Mouse (Mus musculus) kidney, postnatal 0 days (tissue): Measurements from ENCODE around the gene Tmem120b. TPM values are rescaled to one million over a fixed set of nuclear protein-coding genes. Genes with fewer than 3 reads are reported as not detected.
A peak's percentile ranks its signal among the peaks of the same experiment; 100 is the strongest.

Experiments
- ATAC-seq: fragments of 200-750 bp; cut with Nextera tagmentation; replicated peaks from 2 replicates; pipeline ENCODE4 v1.8.0; 2017; ENCODE audit warnings: low read depth, moderate number of reproducible peaks, moderate TSS enrichment, moderate library complexity; ENCODE audit not compliant: low FRiP score
- DNase-seq: peaks from one replicate; pipeline ENCODE4 v3.0.0-alpha.2; 2016; ENCODE audit warnings: low spot score
- H3K27ac ChIP-seq: fragments of 300-500 bp; sonication (generic); 2 replicates; pipeline ENCODE4 v1.5.1; 2014; ENCODE audit warnings: mild to moderate bottlenecking
- H3K27me3 ChIP-seq: fragments of 300-500 bp; sonication (generic); 2 replicates; pipeline ENCODE4 v1.6.1; 2014; ENCODE audit warnings: low read length, mixed read lengths; ENCODE audit not compliant: insufficient read depth
- H3K36me3 ChIP-seq: fragments of 300-500 bp; sonication (generic); 2 replicates; pipeline ENCODE4 v1.6.1; 2014; ENCODE audit warnings: low read length, mixed read lengths; ENCODE audit not compliant: insufficient read depth
- H3K4me1 ChIP-seq: fragments of 300-500 bp; sonication (generic); replicated peaks from 2 replicates; pipeline ENCODE4 v1.6.1; 2014; ENCODE audit warnings: antibody characterized with exemption, low read length, mixed read lengths; ENCODE audit not compliant: insufficient read depth
- H3K4me2 ChIP-seq: fragments of 300-500 bp; sonication (generic); 2 replicates; pipeline ENCODE4 v1.6.1; 2014; ENCODE audit warnings: mild to moderate bottlenecking, low read length, moderate library complexity, mixed read lengths
- H3K4me3 ChIP-seq: fragments of 300-500 bp; sonication (generic); replicated peaks from 2 replicates; pipeline ENCODE4 v1.5.1; 2014; ENCODE audit warnings: low read depth, low read length
- H3K9ac ChIP-seq: fragments of 300-500 bp; sonication (generic); 2 replicates; pipeline ENCODE4 v1.6.1; 2014; ENCODE audit warnings: low read depth, low read length
- H3K9me3 ChIP-seq: fragments of 300-500 bp; sonication (generic); replicated peaks from 2 replicates; pipeline ENCODE4 v1.6.1; 2016; ENCODE audit warnings: low read length, inconsistent platforms, mixed read lengths
- CTCF ChIP-seq: IDR thresholded peaks from 2 replicates; pipeline ENCODE4 v1.5.1; 2016; ENCODE audit warnings: antibody characterized with exemption, low read depth, mild to moderate bottlenecking, moderate library complexity
- WGBS: fragments of 180-500 bp; shearing (Covaris S2); extraction: QIAGEN DNeasy Blood & Tissue Kit; methylation state at CpG from one replicate; pipeline ENCODE4 v1.1.7; 2014; 5-methylcytosine and 5-hydroxymethylcytosine counted together
- polyA plus RNA-seq: library from polyadenylated mRNA; unstranded; fragments of >200 nt; fragmentation: Nextera tagmentation; extraction: Ambion mirVana; gene quantifications from 2 replicates; pipeline ENCODE4 v1.2.1, GENCODE M21; 2015

Gene Tmem120b
- polyA plus RNA-seq, 1 experiment from 2014 or later = 12.6 TPM

GRCm38 (mm10) chr5:123117257-123117656 lies 49.0 kb downstream of the Tmem120b start:
- peak; percentile 94 for TF ChIP-seq CTCF
- Histone ChIP-seq H3K4me3 (no peak overlapping the region), H3K4me1 (no peaks in the 10 kb centered on the region), H3K9ac (no peak overlapping the region), H3K4me2 (no peak overlapping the region), H3K36me3 (no peaks in the 10 kb centered on the region), H3K27ac (no peak overlapping the region), H3K27me3 (no peaks in the 10 kb centered on the region), H3K9me3 (no peaks in the 10 kb centered on the region)
- peak; percentile 44; the same call in 1 of the 2 replicates for ATAC-seq
- peak; percentile 84 for DNase-seq
- 19% methylated on average over 10 of the region's 10 CpGs for WGBS

GRCm38 (mm10) chr5:123117773-123118172 lies 49.6 kb downstream of the Tmem120b start:
- H3K27me3 ChIP-seq = no peaks in the 10 kb centered on the region
- no peak overlapping the region for H3K27ac ChIP-seq
- WGBS = 73% methylated on average over 8 of the region's 8 CpGs
- H3K4me1 ChIP-seq = no peaks in the 10 kb centered on the region
- DNase-seq (no peak), ATAC-seq (no peak)
- no peaks in the 10 kb centered on the region for H3K36me3 ChIP-seq
- no peak overlapping the region for H3K9ac ChIP-seq
- no peak overlapping the region for H3K4me3 ChIP-seq
- no peak for TF ChIP-seq CTCF
- no peak overlapping the region for H3K4me2 ChIP-seq
- no peaks in the 10 kb centered on the region for H3K9me3 ChIP-seq

- no peak for ATAC-seq
- Histone ChIP-seq H3K9me3 (no peaks in the 10 kb centered on the region), H3K27me3 (no peaks in the 10 kb centered on the region), H3K27ac (no peak overlapping the region), H3K36me3 (no peaks in the 10 kb centered on the region), H3K4me1 (no peaks in the 10 kb centered on the region), H3K4me2 (no peak overlapping the region), H3K9ac (no peak overlapping the region), H3K4me3 (no peak overlapping the region)
- WGBS = 65% methylated on average over 10 of the region's 10 CpGs
- TF ChIP-seq CTCF = no peak
- no peak for DNase-seq
Measured at GRCm38 (mm10) chr5:123118826-123119225, 50.6 kb downstream of the Tmem120b start.

- ATAC-seq (no peak), DNase-seq (no peak)
- no peak overlapping the region for H3K9ac ChIP-seq
- H3K4me2 ChIP-seq = no peak overlapping the region
- H3K27me3 ChIP-seq = no peaks in the 10 kb centered on the region
- no peaks in the 10 kb centered on the region for H3K36me3 ChIP-seq
- 60% methylated on average over 7 of the region's 7 CpGs for WGBS
- no peak overlapping the region for H3K27ac ChIP-seq
- H3K4me3 ChIP-seq = no peak overlapping the region
- TF ChIP-seq CTCF = no peak
- no peaks in the 10 kb centered on the region for H3K4me1 ChIP-seq
- H3K9me3 ChIP-seq = no peaks in the 10 kb centered on the region
Measured at GRCm38 (mm10) chr5:123120624-123121215, 52.5 kb downstream of the Tmem120b start.

- ATAC-seq (no peak), DNase-seq (no peak)
- peak; percentile 59 for TF ChIP-seq CTCF
- Histone ChIP-seq H3K4me1 (no peaks in the 10 kb centered on the region), H3K36me3 (no peaks in the 10 kb centered on the region), H3K4me3 (no peak overlapping the region), H3K4me2 (no peak overlapping the region), H3K27ac (no peak overlapping the region), H3K9me3 (no peaks in the 10 kb centered on the region), H3K27me3 (no peaks in the 10 kb centered on the region), H3K9ac (no peak overlapping the region)
- WGBS = 93% methylated on average over 4 of the region's 4 CpGs
Measured at GRCm38 (mm10) chr5:123122181-123122580, 54.0 kb downstream of the Tmem120b start.

- H3K27ac ChIP-seq = no peak overlapping the region
- no peaks in the 10 kb centered on the region for H3K9me3 ChIP-seq
- H3K9ac ChIP-seq = no peak overlapping the region
- no peak for ATAC-seq
- no peak overlapping the region for H3K4me3 ChIP-seq
- 77% methylated on average over 6 of the region's 6 CpGs for WGBS
- H3K36me3 ChIP-seq = no peaks in the 10 kb centered on the region
- H3K4me1 ChIP-seq = no peaks in the 10 kb centered on the region
- no peaks in the 10 kb centered on the region for H3K27me3 ChIP-seq
- TF ChIP-seq CTCF = no peak
- no peak for DNase-seq
- H3K4me2 ChIP-seq = no peak overlapping the region
Measured at GRCm38 (mm10) chr5:123125105-123125504, 56.9 kb downstream of the Tmem120b start.
